Mouse (Mus musculus) embryo, embryonic 9.5 days (tissue): ENCODE measurements around the gene Naaladl1.
"Not testable (repeated sequence)": the region's sequence is repeated elsewhere in the genome, so short reads cannot be mapped to it uniquely, and the experiment has no call there.

Experiments used
- DNase-seq: peaks from one replicate; pipeline ENCODE4 v3.0.0-alpha.2; 2017; ENCODE audit errors: extremely low spot score

The Naaladl1 gene

GRCm38 (mm10) chr19:6130414-6131128 is 25.0 kb downstream of the Naaladl1 start:
- not testable (repeated sequence) for DNase-seq

GRCm38 (mm10) chr19:6132171-6132827 is 26.7 kb downstream of the Naaladl1 start:
- no peak for DNase-seq

- not testable (repeated sequence) for DNase-seq
Measured at GRCm38 (mm10) chr19:6133197-6133596, 27.6 kb downstream of the Naaladl1 start.

GRCm38 (mm10) chr19:6136397-6136796 is 30.8 kb downstream of the Naaladl1 start:
- no peak for DNase-seq

- DNase-seq: no peak
Measured at GRCm38 (mm10) chr19:6139701-6140100, 34.1 kb downstream of the Naaladl1 start.

- no peak for DNase-seq
Measured at GRCm38 (mm10) chr19:6140374-6140677, 34.7 kb downstream of the Naaladl1 start.

- peak; percentile 95 for DNase-seq
Measured at GRCm38 (mm10) chr19:6140678-6141393, 35.3 kb downstream of the Naaladl1 start, which contains the start of gene Batf2. Gene Batf2 (plus strand): TSS chr19:6140983.

- DNase-seq: peak; percentile 92
Measured at GRCm38 (mm10) chr19:6141394-6141749, 35.8 kb downstream of the Naaladl1 start, which contains the start of gene Arl2. Gene Arl2 (minus strand): TSS chr19:6141548.

- no peak for DNase-seq
Measured at GRCm38 (mm10) chr19:6144842-6145241, 39.3 kb downstream of the Naaladl1 start.

- DNase-seq: no peak
Measured at GRCm38 (mm10) chr19:6155174-6155573, 49.6 kb downstream of the Naaladl1 start.

GRCm38 (mm10) chr19:6156372-6156771 is 50.8 kb downstream of the Naaladl1 start:
- no peak for DNase-seq

- DNase-seq: no peak
Measured at GRCm38 (mm10) chr19:6157220-6157619, 51.6 kb downstream of the Naaladl1 start.

- no peak for DNase-seq
Measured at GRCm38 (mm10) chr19:6163872-6164547, 58.4 kb downstream of the Naaladl1 start.
